Mouse (Mus musculus) thymus, postnatal 0 days (tissue): ENCODE measurements around the gene Myh6. TPM values are rescaled to one million over a fixed set of nuclear protein-coding genes. Genes with fewer than 3 reads are reported as not detected.
A peak's percentile ranks its signal among the peaks of the same experiment; 100 is the strongest.
"Not testable (repeated sequence)": the region's sequence is repeated elsewhere in the genome, so short reads cannot be mapped to it uniquely, and the experiment has no call there.

Source experiments
- DNase-seq: peaks from one replicate; pipeline ENCODE4 v3.0.0-alpha.2; 2015; ENCODE audit warnings: low spot score
- polyA plus RNA-seq: library from polyadenylated mRNA; unstranded; fragments of >200 nt; fragmentation: Nextera tagmentation; extraction: Ambion mirVana; gene quantifications from 2 replicates; pipeline ENCODE4 v1.2.1, GENCODE M21; 2015

The Myh6 gene
- polyA plus RNA-seq, 1 experiment from 2014 or later, result 0.34 TPM

DNA sequence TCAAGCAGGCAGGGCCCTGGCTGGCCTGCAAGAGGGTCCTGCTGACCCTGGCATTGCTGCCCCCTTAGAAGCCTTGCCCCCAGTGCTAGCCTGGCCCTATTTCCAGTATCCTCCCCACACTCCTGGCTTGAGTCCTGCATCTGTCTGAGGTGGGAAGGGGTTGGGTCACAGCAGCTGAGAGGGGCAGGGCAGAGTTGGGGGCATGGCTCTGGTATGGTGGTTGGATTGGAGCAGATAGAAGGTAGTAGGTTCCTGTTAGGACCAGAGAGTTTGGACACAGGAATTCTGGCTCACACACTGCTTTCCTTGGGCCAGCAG, 28.1 kb upstream of the Myh6 start:
- DNase-seq, result no peak

- no peak for DNase-seq
Observed at GRCm38 (mm10) chr14:54994136-54994868, 27.6 kb upstream of the Myh6 start, which contains the start of gene Myh7. Gene Myh7 (minus strand): TSS chr14:54994626.

- DNase-seq, result no peak
Observed at GRCm38 (mm10) chr14:54993636-54994035, 26.9 kb upstream of the Myh6 start.

DNA sequence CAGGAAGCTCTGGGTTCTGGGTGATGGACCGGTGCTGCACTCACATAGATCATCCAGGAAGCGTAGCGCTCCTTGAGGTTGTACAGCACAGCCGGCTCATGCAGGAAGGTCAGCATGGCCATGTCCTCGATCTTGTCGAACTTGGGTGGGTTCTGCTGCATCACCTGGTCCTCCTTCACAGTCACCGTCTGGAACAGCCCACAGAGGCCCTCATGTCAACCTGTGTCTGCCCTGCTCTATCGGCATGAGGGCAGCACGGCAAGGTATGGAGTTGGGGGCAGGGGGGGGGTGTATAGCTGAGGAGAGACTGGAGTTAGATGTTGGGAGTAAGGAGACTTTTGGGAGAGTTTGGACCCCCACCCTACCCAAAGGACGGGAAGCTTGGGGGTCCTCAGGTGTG, 25.5 kb upstream of the Myh6 start:
- no peak for DNase-seq

DNA sequence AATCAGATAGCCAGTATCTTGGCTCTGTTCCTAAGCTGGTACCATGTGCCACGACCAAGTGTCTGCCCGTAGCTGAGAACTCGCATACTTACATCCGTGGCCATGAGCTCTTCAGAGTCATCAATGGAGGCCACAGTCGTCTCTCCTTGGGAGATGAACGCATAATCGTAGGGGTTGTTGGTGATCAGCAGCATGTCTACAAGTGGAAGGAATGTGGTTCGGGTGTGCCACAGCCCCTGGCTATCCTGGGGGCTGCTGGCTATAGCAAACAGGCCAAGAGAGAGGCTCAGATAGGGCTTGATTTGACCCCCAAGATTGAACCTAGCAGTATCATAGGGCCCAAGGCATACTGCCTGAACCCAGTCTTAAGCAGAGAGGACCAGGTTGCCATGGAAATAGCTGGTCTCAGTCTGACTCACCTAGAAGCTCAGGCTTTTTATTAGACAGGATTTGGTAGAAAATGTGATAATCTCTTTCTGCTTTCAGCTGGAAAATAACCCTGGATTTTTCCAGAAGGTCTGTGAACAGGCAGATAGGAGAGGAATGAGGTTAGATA, 23.2 kb upstream of the Myh6 start:
- DNase-seq, result no peak

- DNase-seq, result no peak
Observed at GRCm38 (mm10) chr14:54988882-54989281, 22.2 kb upstream of the Myh6 start.

- DNase-seq, result not testable (repeated sequence)
Observed at GRCm38 (mm10) chr14:54988350-54988874, 21.7 kb upstream of the Myh6 start.

DNA sequence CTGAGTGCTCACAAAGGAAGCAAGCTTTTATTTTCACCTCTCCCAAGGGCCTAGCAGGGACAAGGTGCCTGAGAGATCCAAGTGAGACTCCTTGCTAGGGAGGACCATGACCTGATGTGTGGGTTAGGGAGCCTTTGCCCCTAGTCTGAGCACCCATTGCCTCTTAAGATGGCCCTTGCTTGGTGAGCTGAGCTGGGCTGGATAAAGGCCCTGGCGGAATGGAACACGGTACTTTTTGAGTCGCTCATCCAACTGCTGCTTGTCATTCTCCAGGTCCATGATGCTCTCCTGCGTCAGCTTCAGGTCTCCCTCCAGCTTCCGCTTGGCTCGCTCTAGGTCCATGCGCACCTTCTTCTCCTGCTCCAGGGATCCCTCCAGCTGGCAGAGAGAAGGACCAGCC, 15.2 kb upstream of the Myh6 start:
- DNase-seq, result no peak

GRCm38 (mm10) chr14:54978664-54979063, 11.9 kb upstream of the Myh6 start:
- no peak for DNase-seq

DNA sequence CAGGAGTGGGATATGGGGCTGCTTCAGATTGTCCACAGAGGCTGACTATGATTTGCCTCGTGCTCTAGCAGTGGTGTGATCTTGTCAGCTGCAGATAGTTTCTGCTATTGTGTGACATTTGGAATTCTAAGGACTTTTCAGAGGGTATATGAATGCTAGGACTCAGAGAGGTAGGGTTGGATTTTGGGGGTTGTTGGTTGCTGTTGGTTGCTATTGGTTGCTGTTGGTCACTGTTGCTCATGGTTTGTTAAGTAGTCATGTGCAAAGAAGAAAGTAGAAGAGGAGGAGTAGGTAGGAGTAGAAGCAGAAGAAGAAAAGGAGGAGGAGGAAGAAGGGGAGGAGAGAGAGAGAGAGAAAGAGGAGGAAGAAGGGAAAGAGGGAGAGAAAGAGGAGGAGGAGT, 9.9 kb upstream of the Myh6 start, which contains the start of gene Gm17428:
Gene Gm17428, plus strand, starts transcription at position 301 of the 400 bp plus-strand sequence.
- no peak for DNase-seq

DNA sequence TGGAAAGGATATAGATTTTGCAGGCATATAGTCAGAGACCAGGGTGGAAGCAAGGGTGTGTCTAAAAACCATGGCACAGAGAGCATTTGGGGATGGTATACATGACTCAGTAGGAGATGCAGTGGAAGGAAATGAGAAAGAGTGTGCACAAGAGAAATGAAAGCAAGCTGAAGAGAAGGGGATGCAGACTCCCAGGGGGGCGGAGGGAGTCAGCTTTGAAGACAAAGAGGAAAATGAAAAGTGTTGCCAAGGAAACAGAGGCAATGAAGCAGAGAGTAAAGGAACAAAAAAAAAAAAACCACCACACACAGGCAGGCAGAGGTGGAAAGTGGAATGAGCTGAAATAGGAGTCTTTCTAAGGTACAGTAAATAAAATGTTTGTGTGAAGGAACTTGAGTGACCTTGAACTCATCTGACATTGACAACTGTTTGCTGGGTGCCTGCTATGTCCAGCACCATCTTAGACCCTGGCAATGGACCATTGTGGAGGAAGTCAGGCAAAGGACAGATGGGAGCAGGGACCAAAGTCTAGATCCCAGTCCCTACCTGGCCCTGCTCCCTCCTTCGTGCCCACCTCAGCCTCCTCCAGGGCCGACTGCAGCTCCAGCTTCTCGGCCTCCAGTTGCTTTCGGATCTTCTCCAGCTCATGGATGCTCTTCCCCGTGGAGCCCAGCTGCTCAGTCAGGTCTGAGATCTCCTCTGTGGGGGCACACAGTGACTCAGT, 7.5 kb upstream of the Myh6 start:
- no peak for DNase-seq

- DNase-seq, result not testable (repeated sequence)
Observed at GRCm38 (mm10) chr14:54972786-54973185, 6.1 kb upstream of the Myh6 start.

DNA sequence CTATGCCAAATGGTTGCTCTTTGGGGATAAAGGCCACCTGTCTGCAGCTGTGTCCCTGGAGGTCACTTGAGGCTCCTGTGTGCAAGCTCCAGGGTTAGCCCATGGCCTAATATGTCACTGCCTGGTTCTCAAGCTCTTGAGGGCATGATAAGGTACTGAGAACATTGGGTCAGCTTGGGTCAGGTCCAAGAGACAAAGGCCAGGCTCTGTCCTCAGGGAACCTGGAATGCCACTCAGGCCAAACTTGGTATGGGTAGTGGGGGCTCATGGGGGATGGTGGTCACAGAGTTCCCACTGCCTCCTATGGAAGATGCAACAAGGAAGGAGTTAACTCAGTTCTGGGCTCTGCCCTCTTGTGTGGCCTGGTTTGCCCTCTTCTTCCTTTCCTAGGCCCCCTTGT, 1.6 kb upstream of the Myh6 start:
- DNase-seq, result no peak

DNA sequence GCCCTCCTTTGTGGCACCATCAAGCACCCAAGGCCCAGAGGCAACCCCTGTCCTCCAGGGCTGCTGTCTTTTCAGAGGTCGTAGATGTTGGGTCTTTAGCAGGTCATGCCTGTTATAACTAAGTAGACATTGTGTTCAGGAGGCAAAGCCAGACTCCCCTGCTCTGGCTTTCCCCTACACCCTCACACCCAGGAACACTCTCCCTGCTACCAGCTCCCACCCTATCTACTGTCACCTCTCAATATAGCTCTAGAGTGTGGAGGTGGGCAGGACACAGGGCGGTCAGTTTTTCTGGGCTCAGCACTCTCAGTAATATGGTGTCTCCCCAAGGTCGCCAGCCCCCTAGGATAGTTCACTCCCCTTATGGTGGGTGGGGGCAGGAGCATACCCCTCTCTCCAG, 1.1 kb upstream of the Myh6 start:
- DNase-seq, result no peak

GRCm38 (mm10) chr14:54965631-54966030, 1.1 kb downstream of the Myh6 start:
- no peak for DNase-seq

DNA sequence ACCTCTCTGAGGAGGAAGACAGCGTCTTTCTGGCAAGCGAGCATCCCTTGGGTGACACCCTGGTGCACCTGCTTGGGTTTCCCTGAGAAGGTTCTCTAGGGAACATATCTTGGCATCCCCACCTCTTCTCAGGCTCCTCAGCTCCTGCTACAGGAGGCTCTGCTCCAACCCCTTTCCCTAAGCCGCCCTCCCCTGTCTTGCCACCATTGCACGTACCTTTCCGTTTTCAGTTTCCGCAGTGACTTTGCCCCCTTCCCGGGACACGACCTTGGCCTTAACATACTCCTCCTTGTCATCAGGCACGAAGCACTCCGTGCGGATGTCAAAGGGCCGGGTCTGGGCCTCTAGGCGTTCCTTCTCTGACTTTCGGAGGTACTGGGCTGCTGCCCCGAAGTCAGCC, 1.7 kb downstream of the Myh6 start:
- DNase-seq, result no peak

GRCm38 (mm10) chr14:54963727-54964126, 3.0 kb downstream of the Myh6 start:
- no peak for DNase-seq

GRCm38 (mm10) chr14:54962714-54963113, 4.0 kb downstream of the Myh6 start:
- DNase-seq, result no peak

DNA sequence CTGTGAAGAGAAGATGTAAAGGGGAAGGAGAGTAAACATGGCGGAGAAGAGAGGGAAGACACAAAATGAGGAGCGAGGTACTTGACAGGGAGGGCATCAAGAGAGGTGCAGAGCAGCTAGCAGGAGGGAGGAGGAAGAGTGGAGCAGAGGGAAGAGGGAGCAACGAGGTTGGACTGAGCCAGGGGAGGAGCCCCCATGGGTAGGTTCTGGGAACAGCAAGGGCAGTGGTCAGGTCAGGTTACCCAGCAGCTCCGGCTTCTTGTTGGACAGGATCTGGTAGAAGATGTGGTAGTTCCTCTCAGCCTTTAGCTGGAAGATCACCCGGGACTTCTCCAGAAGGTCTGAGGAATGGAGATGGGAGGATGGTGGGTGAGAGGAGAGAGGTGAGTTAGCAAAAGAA, 5.2 kb downstream of the Myh6 start:
- no peak for DNase-seq

DNA sequence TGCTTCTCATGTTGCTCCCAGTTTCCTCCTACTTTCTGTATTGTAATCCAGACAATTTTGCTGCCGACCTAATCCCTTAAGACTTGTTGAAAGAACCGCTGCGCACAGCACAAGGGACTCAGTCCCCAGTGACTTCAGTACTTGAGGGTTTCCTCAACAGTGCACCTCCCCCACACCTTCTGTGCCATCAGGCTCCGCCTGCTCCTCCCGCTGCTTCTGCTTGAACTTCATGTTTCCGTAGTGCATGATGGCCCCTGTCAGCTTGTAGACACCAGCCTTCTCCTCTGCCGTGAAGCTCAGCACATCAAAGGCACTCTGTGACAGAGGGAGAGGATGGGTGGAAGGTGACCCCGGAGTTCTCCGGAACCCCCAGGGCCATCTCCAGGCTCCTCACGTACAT, 6.0 kb downstream of the Myh6 start:
- DNase-seq, result peak; percentile 28

- DNase-seq, result not testable (repeated sequence)
Observed at GRCm38 (mm10) chr14:54959853-54960613, 6.7 kb downstream of the Myh6 start.

GRCm38 (mm10) chr14:54959197-54959596, 7.5 kb downstream of the Myh6 start:
- DNase-seq, result no peak
